Mouse (Mus musculus) liver, adult 2 months (tissue): Measurements from ENCODE around the gene Zdhhc14.

ENCODE experiments used
- CTCF ChIP-seq: fragments of 200-500 bp; IDR thresholded peaks from 2 replicates; pipeline ENCODE4 v1.5.1; 2011; ENCODE audit warnings: low read depth, low read length, control low read depth
- POLR2A ChIP-seq: fragments of 200-500 bp; IDR thresholded peaks from 2 replicates; pipeline ENCODE4 v1.6.1; 2011; ENCODE audit warnings: low read length, control low read depth; ENCODE audit not compliant: insufficient read depth; ENCODE audit errors: extremely low read depth

DNA sequence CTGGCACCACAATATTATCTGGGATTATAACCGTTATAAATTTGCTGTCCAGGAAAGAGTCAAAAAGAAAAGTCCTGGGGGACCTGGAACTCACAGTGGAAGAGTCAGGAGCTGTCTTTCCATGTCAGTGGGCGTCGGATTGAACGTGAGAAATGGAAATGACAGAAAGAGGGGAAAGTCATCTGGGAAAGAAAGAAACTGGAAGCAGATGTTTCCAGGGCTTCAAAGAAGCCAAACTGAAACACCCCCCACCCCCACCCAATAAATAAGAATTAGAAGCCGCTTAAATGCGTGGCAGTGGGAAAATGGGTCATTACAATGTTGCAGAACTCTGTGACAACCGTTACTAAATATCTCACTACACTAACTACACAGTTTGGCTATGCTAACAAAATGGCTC, 176.6 kb downstream of the Zdhhc14 start:
- TF ChIP-seq CTCF (no peak), POLR2A (no peak)
